Mouse (Mus musculus) liver, embryonic 14.5 days (tissue): ENCODE data around the gene Lipk.

Experiments
- CTCF ChIP-seq: IDR thresholded peaks from 2 replicates; pipeline ENCODE4 v1.5.1; 2016; ENCODE audit warnings: antibody characterized with exemption, low read depth, control low read depth
- EP300 ChIP-seq: IDR thresholded peaks from 2 replicates; pipeline ENCODE4 v1.6.1; 2016; ENCODE audit warnings: antibody characterized with exemption, low read depth

DNA sequence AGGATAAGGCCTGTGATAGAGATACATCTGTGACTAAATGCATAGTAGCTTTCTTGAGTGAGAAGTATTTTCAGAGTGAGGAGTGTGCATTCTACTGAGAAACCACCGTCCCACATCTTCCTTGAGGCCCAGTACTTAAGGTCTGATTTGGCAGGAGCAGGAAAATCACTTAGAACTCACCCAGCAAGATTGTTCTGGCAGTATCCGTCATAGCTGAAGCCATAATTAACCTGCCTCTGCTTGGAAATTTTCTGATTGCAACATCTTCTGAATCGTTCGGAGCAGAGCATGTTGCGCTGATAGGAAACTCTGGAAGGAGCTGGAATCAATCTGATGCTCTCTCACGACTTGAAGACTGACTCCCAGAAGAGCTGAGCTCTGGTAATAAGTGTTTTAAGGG is at the start of gene Lipk:
- TF ChIP-seq CTCF (no peak), EP300 (no peak)
